Mouse (Mus musculus) embryo, embryonic 9.5 days (tissue): ENCODE data around the gene Amh.
"Not testable (repeated sequence)": the region's sequence is repeated elsewhere in the genome, so short reads cannot be mapped to it uniquely, and the experiment has no call there.

Experiments used
- DNase-seq: peaks from one replicate; pipeline ENCODE4 v3.0.0-alpha.2; 2017; ENCODE audit errors: extremely low spot score

Gene Amh

DNA sequence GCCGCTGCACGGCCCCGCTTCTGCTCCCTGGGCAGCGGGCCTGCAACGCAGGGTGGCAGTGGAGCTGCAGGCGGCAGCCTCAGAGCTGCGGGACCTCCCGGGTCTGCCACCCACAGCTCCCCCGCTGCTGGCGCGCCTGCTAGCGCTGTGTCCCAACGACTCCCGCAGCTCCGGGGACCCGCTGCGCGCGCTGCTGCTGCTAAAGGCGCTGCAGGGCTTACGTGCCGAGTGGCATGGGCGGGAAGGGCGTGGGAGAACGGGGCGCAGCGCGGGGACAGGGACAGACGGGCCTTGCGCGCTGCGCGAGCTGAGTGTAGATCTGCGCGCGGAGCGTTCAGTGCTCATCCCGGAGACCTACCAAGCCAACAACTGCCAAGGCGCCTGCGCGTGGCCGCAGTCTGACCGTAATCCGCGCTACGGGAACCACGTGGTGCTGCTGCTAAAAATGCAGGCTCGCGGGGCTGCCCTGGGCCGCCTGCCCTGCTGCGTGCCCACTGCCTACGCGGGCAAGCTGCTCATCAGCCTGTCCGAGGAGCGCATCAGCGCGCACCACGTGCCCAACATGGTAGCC lies 2.1 kb downstream of the Amh start:
- DNase-seq, result peak; percentile 80

DNA sequence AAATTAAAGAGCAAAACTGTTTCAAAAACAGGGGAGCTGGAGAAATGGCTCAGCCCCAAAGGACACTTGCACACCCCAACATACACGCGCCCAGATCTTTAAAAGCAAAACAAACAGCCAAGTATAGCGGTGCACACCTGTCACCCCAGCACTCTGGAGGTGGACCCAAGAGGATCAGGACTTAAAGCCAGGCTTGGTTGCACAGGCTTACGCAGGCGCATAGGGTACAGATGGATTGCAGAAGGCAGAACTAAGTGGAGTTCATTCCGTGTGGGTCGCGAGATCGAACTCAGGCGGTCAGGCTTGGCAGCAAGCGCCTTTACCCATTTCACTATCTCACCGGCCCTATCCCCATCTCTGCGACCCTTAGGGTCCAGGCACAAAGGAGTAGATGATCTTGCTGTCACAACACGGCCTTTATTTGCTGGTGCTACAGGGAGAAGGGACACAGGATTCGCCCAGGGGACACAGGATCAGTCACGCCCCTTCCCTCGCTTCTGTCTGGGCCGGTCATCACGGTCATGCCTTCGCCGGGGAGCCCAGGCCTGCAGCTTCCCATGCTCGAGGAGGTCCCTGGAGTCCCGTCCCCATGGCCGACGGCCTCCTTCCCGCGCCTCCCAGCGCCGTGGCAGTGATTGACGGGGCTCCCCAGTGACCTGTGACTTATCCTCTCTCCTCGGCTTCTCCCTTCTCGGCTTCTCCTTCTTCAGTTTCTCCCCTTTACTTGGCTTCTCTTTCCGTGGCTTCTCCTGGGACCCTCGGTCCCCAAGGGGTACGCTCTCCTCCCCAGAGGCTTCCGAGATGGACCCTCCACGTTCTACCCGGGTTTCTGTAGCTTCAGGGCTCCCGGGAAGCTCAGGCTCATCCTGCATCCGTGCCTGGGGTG lies 3.3 kb downstream of the Amh start:
- peak; percentile 57 for DNase-seq

DNA sequence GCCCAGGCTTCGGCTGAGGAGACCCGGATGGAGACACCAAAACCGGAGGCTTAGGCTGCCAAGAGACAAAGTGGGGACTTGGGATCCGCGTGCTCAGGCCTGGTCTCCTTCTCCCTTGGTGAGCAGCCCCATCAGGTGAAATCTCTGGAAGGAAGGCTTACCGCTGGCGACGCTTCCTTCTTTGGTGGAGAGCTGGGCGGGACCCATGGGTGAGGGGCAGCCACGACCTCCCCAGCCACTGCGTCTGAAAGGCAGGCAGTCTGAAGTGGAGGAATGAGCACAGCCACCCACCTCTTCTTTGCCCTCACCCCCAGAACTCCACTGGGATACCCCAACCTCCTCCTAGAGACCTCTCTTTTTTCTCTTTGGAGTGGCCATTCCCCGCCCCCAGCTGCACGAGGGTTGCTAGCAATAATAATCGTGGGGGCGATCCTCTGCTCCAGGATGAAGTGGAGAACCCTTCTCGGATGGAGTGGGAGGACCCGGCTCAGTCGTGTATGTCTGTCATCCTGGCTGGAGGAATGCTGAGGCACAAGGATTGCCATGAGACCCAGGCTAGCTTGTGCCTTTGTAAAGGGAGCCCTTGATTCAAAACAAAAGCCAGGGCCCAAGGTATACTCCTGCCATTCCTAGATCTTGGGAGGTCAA lies 4.1 kb downstream of the Amh start:
- DNase-seq, result no peak

DNA sequence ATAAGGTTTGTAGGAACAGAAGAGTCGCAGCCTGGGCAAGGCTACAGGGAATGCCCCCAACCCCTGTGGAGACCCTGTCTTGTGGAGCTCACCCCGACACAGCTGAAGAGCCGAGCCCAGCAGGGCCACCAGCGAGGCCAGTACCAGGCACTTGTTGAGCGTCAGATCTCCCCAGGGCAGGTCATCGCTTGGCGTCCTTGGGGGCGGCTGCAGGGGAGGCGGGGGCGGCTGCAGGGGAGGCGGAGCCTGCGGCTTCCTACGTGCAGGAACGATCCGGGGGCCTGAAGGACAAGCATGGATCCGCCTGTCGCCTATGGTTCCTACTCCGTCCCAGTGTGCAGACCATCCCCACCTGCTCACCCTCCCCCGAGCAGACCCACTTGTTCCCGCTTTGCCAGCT lies 5.0 kb downstream of the Amh start:
- peak; percentile 41 for DNase-seq

DNA sequence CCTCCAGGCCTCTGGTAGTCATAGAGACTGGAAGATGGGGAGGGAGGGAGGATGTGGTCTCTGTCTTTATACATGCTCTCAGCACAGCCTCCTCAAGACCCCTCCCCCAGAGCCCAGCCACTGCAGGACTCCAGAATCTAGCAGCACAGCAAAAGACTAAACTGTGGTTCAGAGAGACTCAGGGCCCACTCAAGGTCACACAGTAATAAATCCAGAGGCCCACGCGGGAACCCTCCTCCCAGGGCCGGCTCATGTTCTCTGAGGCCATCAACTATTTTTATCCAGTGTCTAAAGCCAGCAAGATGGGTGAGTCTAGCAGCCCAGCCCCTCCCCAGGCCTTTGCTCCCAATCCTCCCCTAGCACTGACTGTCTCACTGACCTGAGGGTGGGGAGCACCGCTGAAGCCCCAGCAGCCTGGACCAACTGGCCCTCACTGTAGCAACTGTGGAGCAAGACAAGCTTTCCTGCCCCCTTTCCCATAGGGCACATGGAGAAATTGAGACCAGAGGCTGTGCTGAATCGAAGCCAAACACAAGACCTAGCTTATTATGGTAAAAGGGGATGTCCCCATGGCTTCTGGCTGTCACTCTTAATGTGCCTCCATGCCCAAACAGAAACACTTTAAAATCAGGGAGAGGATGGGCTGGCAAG lies 7.5 kb downstream of the Amh start:
- DNase-seq, result no peak

DNA sequence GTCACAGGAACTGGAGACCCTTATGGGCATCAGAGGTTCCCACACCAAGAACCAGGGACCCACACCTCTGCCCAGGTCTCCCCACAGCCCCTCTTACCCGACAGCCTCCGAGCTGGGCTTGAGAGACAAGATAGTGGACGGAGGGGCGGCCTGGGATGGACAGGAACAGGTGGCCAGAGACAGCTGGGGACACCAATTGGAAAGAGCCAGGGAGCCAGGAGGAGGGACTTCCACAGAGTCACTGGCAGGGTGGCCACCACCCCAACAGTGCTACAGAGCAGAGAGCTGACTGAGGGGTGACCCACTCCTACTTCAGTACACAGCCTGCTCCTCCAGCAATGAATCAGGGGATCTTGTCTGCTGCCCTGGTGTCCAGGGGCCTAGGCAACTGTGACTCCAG lies 8.3 kb downstream of the Amh start, which contains the start of gene Jsrp1:
Gene Jsrp1 (minus strand): TSS at position 133 of the 400 bp plus-strand sequence.
- no peak for DNase-seq

DNA sequence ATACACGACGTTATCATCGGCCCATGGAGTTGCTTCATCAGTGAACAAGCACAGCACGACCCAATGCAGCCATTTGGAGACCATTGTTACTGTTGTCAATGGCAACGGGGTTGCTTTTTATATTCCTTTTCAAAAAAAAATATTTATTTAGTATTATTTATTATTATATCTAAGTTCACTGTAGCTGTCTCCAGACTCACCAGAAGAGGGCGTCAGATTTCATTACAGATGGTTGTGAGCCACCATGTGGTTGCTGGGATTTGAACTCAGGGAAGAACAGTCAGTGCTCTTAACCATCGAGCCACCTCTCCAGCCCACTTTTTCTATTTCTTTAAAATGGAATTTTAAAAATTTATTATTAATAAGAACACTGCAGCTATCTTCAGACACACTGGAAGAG lies 9.8 kb downstream of the Amh start:
- DNase-seq, result no peak

DNA sequence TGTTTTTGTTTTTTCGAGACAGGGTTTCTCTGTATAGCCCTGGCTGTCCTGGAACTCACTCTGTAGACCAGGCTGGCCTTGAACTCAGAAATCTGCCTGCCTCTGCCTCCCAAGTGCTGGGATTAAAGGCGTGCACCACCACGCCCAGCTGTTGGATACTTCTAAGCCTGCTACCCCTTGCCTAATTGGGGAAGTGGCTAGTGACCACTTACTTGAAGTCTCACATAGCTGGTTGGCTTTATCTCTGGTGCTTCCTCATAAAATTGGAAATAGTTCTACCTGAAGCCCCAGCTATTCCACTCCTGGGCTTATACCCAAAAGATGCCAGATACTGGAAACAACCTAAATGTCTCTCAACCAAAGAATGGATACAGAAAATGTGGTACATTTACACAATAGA lies 11.3 kb downstream of the Amh start:
- DNase-seq, result not testable (repeated sequence)

DNA sequence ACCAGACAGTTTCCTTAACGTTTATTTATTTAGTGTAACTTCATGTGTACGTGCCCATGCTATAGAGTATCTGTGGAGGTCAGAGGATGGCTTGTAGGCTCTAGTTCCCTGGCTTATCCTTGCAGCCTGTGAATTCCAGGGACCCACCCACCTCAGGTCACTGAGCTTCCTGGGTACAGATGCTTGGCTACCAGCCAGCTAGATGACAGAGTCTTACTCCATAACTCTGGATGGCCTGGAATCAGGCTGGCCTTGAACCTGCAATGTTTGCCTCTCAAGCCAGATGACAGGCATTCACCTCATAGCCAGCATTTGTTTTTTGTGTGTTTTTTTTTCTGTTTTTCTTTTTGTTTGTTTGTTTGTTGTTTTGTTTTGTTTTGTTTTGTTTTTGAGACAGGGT lies 12.1 kb downstream of the Amh start:
- DNase-seq, result no peak

DNA sequence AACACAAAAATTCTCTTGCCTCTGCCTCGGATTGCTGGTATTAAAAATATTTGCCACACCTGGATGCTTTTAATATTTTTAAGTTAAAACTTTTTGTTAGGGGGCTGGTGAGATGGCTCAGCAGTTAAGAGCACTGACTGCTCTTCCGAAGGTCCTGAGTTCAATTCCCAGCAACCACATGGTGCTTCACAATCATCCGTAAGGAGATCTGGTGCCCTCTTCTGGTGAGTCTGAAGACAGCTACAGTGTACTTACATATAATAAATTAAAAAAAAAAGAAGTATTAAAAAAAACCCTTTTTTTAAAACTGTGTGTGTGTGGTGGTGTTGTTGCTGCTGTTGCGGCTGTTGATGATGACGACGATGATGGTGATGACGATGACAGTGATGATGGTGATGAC lies 12.9 kb downstream of the Amh start:
- not testable (repeated sequence) for DNase-seq

DNA sequence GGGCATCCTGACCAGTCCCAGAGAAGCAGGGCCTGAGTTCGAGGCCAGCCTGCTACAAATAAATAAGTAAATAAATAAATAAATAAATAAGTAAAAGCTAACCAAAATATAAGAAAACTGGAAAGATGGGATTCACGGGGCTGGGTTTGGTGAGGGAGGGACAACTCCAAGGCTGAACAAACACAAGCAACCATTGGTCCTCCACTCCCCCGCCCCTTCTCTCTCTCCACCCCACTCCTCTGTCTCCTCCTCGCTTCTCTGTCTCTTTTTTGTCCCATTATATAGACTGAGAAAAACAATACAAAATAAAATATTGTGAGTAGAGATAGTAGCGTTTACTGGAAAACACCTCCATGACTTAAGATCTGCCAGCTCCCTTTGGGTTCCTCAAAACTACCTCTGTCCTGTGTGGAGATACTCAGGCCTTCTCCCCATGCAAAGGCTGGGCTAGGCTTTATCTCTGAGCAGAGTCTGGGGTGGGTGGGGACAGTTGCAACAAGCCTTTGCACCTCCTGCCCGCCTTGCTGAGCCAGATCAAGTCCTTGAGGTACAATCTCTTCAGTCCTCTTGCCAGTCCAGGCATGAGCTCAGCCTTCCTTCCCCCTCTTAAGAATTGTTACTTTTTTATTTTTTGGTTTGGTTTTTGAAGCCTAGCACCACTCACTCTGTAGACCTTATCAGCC lies 13.7 kb downstream of the Amh start:
- no peak for DNase-seq

DNA sequence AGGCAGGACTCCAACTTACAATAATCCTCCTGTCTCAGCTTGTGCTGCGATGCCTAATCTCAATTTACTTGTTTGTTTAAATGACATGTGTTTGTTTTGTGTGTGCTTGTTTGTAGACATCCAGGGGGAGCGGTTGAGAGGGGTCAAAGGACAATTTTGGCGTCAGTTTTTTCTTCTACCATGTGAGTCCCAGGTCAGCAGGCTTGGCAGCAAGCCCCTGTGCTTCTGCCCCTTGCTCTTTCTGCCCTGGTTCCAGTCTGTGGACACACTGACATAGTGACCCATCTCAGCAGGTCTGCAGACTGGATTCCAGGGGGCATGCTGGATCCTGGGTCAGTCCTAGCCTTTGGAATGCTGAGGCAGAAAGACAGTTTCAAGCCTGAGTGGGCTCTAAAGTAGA lies 14.4 kb downstream of the Amh start:
- no peak for DNase-seq

DNA sequence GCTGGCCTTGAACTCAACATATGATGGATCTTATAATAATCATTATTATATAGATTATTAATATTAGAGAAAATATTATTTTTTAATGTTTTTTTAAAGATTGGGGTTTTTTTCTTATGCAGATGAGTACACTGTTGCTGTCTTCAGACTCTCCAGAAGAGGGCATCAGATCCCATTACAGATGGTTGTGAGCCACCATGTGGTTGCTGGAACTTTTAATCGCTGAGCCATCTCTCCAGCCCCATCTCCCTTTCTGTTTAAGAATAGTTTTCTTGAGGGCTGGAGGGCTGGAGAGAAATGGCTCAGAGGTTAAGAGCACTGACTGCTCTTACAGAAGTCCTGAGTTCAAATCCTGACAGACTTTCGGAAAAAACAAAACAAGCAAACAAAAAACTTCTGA lies 16.9 kb downstream of the Amh start:
- DNase-seq, result no peak

DNA sequence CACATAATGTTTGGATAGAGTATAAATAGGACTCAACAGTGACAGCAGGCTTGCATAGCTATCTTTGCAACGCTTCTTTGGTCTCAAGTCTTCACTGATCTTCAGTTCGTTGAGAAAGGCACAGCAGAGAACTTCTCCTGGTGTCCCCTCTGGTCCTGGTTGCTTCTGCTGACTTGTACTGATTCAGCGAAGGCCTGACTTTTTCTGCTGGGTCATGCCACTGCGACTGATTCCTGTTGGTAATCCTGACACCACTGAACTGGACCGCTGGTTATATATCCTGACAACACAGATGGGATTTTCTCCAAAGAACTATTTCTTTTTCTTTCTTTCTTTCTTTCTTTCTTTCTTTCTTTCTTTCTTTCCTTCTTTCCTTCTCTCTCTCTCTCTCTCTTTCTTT lies 17.5 kb downstream of the Amh start:
- no peak for DNase-seq

DNA sequence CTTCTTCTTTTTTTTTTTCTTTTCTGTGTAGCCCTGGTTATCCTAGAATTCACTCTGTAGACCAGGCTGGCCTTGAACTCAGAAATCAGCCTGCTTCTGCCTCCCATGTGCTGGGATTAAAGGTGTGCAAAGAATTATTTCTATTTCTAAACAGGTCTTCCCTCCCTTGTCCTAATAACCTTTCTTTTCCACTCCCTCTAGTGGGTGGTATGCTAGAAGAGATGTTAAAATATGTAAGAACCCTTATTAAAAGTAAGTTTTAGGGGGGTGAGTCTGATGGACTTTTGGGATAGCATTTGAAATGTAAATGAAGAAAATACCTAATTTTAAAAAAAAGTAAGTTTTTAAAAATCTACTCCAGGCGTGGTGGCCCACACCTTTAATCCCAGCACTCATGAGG lies 18.3 kb downstream of the Amh start:
- DNase-seq, result no peak

DNA sequence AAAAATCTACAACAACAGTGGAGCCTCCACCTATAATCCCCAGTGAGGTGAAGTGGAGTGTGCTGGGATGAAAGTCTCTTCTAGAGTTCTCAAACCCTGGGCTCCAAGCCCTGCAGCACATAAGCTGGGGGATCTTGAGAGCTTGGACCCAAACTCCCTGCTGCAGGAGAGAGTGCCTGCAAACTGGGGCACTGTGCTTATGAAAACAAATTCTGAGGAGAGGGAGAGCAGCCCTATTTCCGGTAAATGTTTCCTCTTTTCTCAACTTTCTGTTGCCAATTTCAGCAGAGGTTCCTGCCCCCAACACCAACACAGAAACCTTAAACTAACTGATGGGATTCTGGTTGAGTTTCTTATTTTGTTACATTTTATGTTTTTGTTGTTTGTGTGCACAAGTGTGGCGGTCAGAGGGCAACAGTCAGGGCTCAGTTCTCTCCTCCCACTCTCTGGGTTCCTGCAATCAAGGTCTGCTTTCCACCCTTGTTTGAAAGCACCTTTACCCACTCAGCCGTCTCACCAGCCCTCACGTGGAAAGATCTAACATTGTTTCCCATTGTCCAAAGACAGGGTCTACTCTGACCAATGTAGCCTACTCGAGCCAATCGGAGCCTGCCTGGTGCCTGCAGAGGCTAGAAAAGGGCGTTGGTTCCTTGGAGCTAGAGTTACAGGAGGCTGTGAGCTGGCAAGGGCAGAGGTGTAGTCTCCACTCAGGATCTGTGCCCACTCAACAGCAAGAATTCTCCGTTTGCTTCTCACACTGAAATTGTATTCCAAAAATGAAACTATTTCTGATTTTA lies 19.0 kb downstream of the Amh start:
- DNase-seq, result no peak

DNA sequence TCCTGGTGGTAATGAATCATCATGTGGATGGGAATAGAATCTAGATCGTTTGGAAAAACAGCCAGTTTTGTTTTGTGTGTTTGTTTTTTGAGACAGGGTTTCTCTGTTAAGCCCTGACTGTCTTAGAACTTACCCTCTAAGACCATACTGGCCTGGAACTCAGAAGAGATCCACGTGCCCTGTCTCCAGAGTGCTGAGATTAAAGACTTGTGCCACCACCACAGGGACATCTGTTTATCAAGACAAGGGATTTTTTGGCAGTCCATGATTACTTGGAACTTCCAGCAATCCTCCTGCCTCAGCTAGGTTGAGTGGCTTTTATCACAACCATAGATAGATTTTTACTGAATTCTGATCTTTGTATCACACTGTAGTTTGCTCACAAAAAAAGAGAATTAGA lies 19.8 kb downstream of the Amh start:
- no peak for DNase-seq

DNA sequence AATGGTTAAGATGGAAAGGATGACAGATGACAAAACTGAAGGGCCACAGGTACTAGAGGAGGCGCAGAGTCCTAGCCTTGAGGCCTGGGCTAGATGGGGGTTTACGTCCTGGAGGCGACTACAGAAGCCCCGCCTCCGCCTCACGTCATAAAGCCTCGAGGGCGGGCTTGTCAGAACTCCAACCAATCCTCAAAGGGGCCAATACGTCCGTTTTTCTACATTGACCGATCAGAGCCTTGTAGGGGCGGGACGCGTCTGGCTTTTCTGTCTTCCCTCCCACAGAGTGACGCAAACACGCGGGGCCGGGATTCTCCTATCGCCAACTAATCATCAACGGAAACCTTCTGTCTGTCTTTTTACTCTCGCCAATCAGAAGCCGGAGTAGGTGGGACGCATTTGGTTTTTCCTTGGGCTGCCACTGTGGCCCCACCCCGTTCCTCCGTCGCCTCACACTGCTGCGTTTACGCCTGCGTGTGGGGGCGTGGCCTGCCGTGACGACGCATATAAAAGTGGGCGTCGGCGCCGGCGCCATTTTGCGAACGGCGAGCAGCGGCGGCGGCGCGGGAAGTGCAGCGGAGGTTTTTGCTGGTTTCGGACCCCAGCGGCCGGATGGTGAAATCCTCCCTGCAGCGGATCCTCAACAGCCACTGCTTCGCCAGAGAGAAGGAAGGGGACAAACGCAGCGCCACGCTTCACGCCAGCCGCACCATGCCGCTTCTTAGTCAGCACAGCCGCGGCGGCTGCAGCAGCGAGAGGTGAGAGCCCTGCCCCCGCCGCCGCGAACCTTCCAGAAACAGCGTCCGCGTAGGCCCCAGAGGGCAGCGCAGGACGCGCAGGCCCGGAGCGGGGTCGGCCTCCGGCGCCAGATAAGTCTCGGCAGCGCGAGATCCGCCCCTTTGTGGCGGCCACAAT lies 21.4 kb downstream of the Amh start, which contains the start of gene Oaz1:
Gene Oaz1 (plus strand): TSS at position 506 of the 912 bp plus-strand sequence.
- peak; percentile 97 for DNase-seq

DNA sequence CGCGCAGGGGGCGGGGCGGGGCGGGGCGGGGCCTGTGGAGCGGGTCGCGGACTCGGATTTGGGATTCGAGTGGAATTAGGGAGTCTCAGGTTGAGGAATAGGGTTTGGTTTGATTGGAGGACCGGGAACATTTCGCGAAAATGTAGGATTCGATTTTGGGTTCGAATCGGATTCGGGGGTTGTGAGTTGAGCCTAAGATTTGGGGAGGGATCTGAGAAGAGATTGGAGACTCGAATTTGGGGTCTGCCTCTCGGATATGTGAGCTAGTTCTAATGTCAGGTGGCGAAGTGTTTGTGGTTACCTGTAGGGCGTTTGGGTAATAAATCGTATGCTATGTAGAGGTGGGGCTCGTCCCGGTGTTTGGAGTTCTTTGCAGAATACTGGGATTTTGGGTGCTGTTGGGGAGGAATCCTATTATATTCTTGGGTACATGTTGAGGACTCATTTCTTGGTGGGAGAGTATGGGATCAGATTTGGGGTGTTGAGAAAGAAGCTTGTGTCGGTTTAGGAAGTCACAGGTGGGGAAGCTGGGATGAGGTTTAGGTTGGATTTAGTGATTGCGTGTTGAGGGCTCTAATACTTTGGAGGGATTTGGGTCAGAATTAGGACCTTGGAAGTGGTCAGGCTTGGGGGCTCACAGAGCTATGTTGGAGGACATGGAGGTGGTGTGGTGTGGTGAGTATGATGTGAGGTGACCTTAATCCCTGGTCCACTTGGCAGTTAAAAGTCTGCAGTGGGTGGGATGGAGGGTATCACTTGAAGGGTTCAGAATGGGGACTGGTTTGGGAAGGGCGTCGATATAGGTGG lies 22.2 kb downstream of the Amh start:
- DNase-seq, result no peak
